Comparison of ENCODE assay signal across 8 mouse cellular contexts in genomic region chr7:66218193-66219014, GRCm38 (mm10).
DNase-seq lines count a peak whose midpoint lies in the region; ATAC-seq and TF ChIP-seq lines count a peak whose summit lies in the region.

No protein-coding gene starts in this region.

- no peaks in the 10 kb centered on the region for H3K36me3 ChIP-seq in CH12.LX (replicated peaks in 1 of 2; ENCODE audit: control insufficient read depth in 1 of 2, insufficient read depth in 1 of 2, low read length in 1 of 2)
- H3K36me3 ChIP-seq in hindbrain, embryonic 12.5 days = no peaks in the 10 kb centered on the region
- no peaks in the 10 kb centered on the region for H3K36me3 ChIP-seq in liver, adult 2 months (ENCODE audit: control insufficient read depth, insufficient read depth, low read length)

- no peak overlapping the region for H3K9ac ChIP-seq in CH12.LX (ENCODE audit: insufficient read depth, low read depth)
- H3K9ac ChIP-seq in hindbrain, embryonic 12.5 days = peak overlapping the region; percentile 8; the same call in 1 of the 2 replicates
- H3K9ac ChIP-seq in liver, adult 2 months (ENCODE audit: low read depth, low read length) = no peak overlapping the region

- H3K4me2 ChIP-seq in CH12.LX (ENCODE audit: insufficient read depth, low read depth, poor library complexity, severe bottlenecking) = peak overlapping the region; percentile 32
- no peak overlapping the region for H3K4me2 ChIP-seq in hindbrain, embryonic 12.5 days (replicated peaks)

- TF ChIP-seq POLR2A in CH12.LX (IDR thresholded peaks at IDR 0.05; ENCODE audit: low read depth, low read length) = no peak
- TF ChIP-seq POLR2A in liver, adult 2 months (IDR thresholded peaks at IDR 0.05; ENCODE audit: extremely low read depth, insufficient read depth, low read length) = no peak

- TF ChIP-seq CTCF in CH12.LX (conservative IDR thresholded peaks at IDR 0.05 in 1 of 2, IDR thresholded peaks at IDR 0.05 in 1 of 2; ENCODE audit: low read depth in 2 of 2, low read length in 2 of 2) = no peak
- no peak for TF ChIP-seq CTCF in gastrocnemius, adult 2 months (IDR thresholded peaks at IDR 0.05)
- no peak for TF ChIP-seq CTCF in liver, adult 2 months (IDR thresholded peaks at IDR 0.05; ENCODE audit: low read depth, low read length)

- no peak for ATAC-seq in hindbrain, embryonic 12.5 days (ENCODE audit: low FRiP score)

- peak overlapping the region in 1 of 3 experiments; percentile 23 for H3K4me3 ChIP-seq in CH12.LX (replicated peaks in 1 of 3; ENCODE audit: low read depth in 2 of 3, low read length in 2 of 3, poor library complexity in 1 of 3)
- no peak overlapping the region for H3K4me3 ChIP-seq in gastrocnemius, adult 2 months
- H3K4me3 ChIP-seq in hindbrain, embryonic 12.5 days = no peak overlapping the region
- H3K4me3 ChIP-seq in liver, adult 2 months (ENCODE audit: insufficient read depth, low read depth, low read length) = no peak overlapping the region

- TF ChIP-seq EP300 in CH12.LX (IDR thresholded peaks at IDR 0.05; ENCODE audit: low read length) = no peak

- dilution Hi-C loops in CH12.LX (cut with MboI; ENCODE audit: extremely low pct_ligation_motif_present, extremely low pct_unique_long_range_greater_than_20kb, low sequenced_read_pairs) = no loop called here

- H3K9me3 ChIP-seq in CH12.LX (replicated peaks; ENCODE audit: low read length) = peaks cover 3% of the 10 kb centered on the region
- no peaks in the 10 kb centered on the region for H3K9me3 ChIP-seq in hindbrain, embryonic 12.5 days (replicated peaks)

- no peaks in the 10 kb centered on the region for H3K27me3 ChIP-seq in CH12.LX (replicated peaks)
- H3K27me3 ChIP-seq in hindbrain, embryonic 12.5 days = no peaks in the 10 kb centered on the region
- no peaks in the 10 kb centered on the region for H3K27me3 ChIP-seq in liver, adult 2 months (ENCODE audit: control insufficient read depth, insufficient read depth, low read length)

- peaks cover 26 to 38% of the 10 kb centered on the region in 2 experiments for H3K4me1 ChIP-seq in CH12.LX (ENCODE audit: control insufficient read depth in 1 of 2, insufficient read depth in 2 of 2)
- peaks cover 15% of the 10 kb centered on the region for H3K4me1 ChIP-seq in hindbrain, embryonic 12.5 days
- no peaks in the 10 kb centered on the region; the same call in 1 of the 2 replicates for H3K4me1 ChIP-seq in liver, adult 2 months (ENCODE audit: control insufficient read depth, insufficient read depth, low read length)

- TF ChIP-seq RAD21 in CH12.LX (IDR thresholded peaks at IDR 0.05; ENCODE audit: low read depth, low read length) = no peak

- H3K79me2 ChIP-seq in CH12.LX (replicated peaks; ENCODE audit: control insufficient read depth, extremely low read depth, insufficient read depth, poor library complexity, severe bottlenecking) = no peaks in the 10 kb centered on the region
- no peaks in the 10 kb centered on the region for H3K79me2 ChIP-seq in liver, adult 2 months (ENCODE audit: control insufficient read depth, insufficient read depth, low read length)

- intact Hi-C loops in gastrocnemius, adult 2 months (cut with DNase I) = no loop called here

- in situ Hi-C loops in CH12.LX (cut with MboI; ENCODE audit: low pct_ligation_motif_present, low pct_unique_long_range_greater_than_20kb, low sequenced_read_pairs) = no loop called here

- no peak overlapping the region for H3K27ac ChIP-seq in CH12.LX (ENCODE audit: insufficient read depth, low read depth)
- H3K27ac ChIP-seq in gastrocnemius, adult 2 months = peak overlapping the region; percentile 44
- H3K27ac ChIP-seq in hindbrain, embryonic 12.5 days = peak overlapping the region; percentile 75
- H3K27ac ChIP-seq in liver, adult 2 months (replicated peaks; ENCODE audit: insufficient read depth, low read depth, low read length) = peak overlapping the region; percentile 40; the same call in 1 of the 2 replicates

- WGBS in hindbrain, embryonic 12.5 days = 38% methylated on average over 9 of the region's 9 CpGs
- 66% methylated on average over 9 of the region's 9 CpGs for WGBS in liver, adult 2 months

- DNase-seq in CH12.LX (ENCODE audit: extremely low read depth) = peak; percentile 67
- peak; percentile 42 to 52 for DNase-seq in cerebellum, adult 18-20 months
- peak; percentile 71 for DNase-seq in gastrocnemius, adult 2 months
- peak; percentile 24 for DNase-seq in liver, adult 2 months (ENCODE audit: extremely low read depth, low read depth, low spot score)
- DNase-seq in neural tube, embryonic 10.5 days (ENCODE audit: extremely low spot score, low spot score) = peak; percentile 45
- no peak for DNase-seq in right cerebral cortex, adult 18-20 months
- DNase-seq in frontal cortex, postnatal 25 days (ENCODE audit: low spot score in 2 of 2) = no peak

TF ChIP-seq in CH12.LX, 34 proteins besides CTCF, POLR2A, EP300 and RAD21:
- no peak for TF ChIP-seq TBP (conservative IDR thresholded peaks at IDR 0.05; ENCODE audit: low read depth, low read length)
- TF ChIP-seq NELFE (IDR thresholded peaks at IDR 0.05; ENCODE audit: low read depth, low read length) = no peak
- peak; percentile 39; the same call in 1 of the 2 replicates for TF ChIP-seq IRF4 (IDR thresholded peaks at IDR 0.05; ENCODE audit: low read depth, low read length)
- no peak for TF ChIP-seq KAT2A (IDR thresholded peaks at IDR 0.05; ENCODE audit: insufficient replicate concordance, low read length)
- peak; percentile 74 for TF ChIP-seq ETS1 (conservative IDR thresholded peaks at IDR 0.05; ENCODE audit: low read depth, low read length)
- TF ChIP-seq SMC3 (IDR thresholded peaks at IDR 0.05; ENCODE audit: low read depth, low read length) = no peak
- no peak for TF ChIP-seq MAFK (IDR thresholded peaks at IDR 0.05; ENCODE audit: insufficient replicate concordance, low read length)
- no peak for TF ChIP-seq MAX (IDR thresholded peaks at IDR 0.05; ENCODE audit: low read length)
- TF ChIP-seq ZNF384 (IDR thresholded peaks at IDR 0.05; ENCODE audit: low read depth, low read length) = no peak
- TF ChIP-seq JUN (IDR thresholded peaks at IDR 0.05; ENCODE audit: insufficient read depth, low read depth, low read length) = no peak
- TF ChIP-seq RCOR1 (conservative IDR thresholded peaks at IDR 0.05; ENCODE audit: low read depth, low read length) = no peak
- TF ChIP-seq CHD1 (IDR thresholded peaks at IDR 0.05; ENCODE audit: low read depth, low read length) = no peak
- TF ChIP-seq UBTF (IDR thresholded peaks at IDR 0.05; ENCODE audit: low read depth, low read length) = no peak
- no peak for TF ChIP-seq MAZ (IDR thresholded peaks at IDR 0.05; ENCODE audit: low read depth, low read length)
- no peak for TF ChIP-seq POLR2AphosphoS2 (IDR thresholded peaks at IDR 0.05; ENCODE audit: low read depth, low read length)
- TF ChIP-seq MEF2A (IDR thresholded peaks at IDR 0.05; ENCODE audit: borderline replicate concordance, low read depth, low read length) = peak; percentile 31; the same call in 1 of the 2 replicates
- TF ChIP-seq HCFC1 (IDR thresholded peaks at IDR 0.05; ENCODE audit: low read depth, low read length) = no peak
- TF ChIP-seq CHD2 (IDR thresholded peaks at IDR 0.05; ENCODE audit: low read length) = no peak
- TF ChIP-seq ZKSCAN1 (IDR thresholded peaks at IDR 0.05; ENCODE audit: borderline replicate concordance, low read depth, low read length) = no peak
- no peak for TF ChIP-seq NRF1 (IDR thresholded peaks at IDR 0.05; ENCODE audit: low read depth, low read length)
- no peak for TF ChIP-seq ZMIZ1 (IDR thresholded peaks at IDR 0.05; ENCODE audit: low read depth, low read length)
- TF ChIP-seq PAX5 (IDR thresholded peaks at IDR 0.05; ENCODE audit: low read length) = no peak
- TF ChIP-seq JUND (conservative IDR thresholded peaks at IDR 0.05; ENCODE audit: low read depth, low read length) = no peak
- no peak for TF ChIP-seq SIN3A (IDR thresholded peaks at IDR 0.05; ENCODE audit: low read length)
- no peak for TF ChIP-seq ZC3H11A (IDR thresholded peaks at IDR 0.05; ENCODE audit: low read depth, low read length)
- TF ChIP-seq ELF1 (IDR thresholded peaks at IDR 0.05; ENCODE audit: low read depth, low read length) = no peak
- no peak for TF ChIP-seq BHLHE40 (IDR thresholded peaks at IDR 0.05; ENCODE audit: low read depth, low read length)
- 0 out of 2 replicates have a peak, but pooled peaks have one; percentile 12 for TF ChIP-seq MXI1 (IDR thresholded peaks at IDR 0.05; ENCODE audit: low read depth, low read length)
- peak; percentile 32; the same call in 1 of the 2 replicates for TF ChIP-seq TCF12 (IDR thresholded peaks at IDR 0.05; ENCODE audit: low read depth, low read length)
TF ChIP-seq in CH12.LX: peak in this region for 5.

Comparison
In these comparisons a context has a peak if more than half of its experiments do, and no peak if none do; other contexts are left out.
1. DNase-seq: peak in CH12.LX (single experiment), cerebellum, adult 18-20 months (2 of 2), gastrocnemius, adult 2 months (single experiment), liver, adult 2 months (single experiment) and neural tube, embryonic 10.5 days (single experiment); none in right cerebral cortex, adult 18-20 months (single experiment) and frontal cortex, postnatal 25 days (0 of 2).